ENCODE assay signal across 10 mouse cellular contexts in genomic region chr2:26153295-26153694, GRCm38 (mm10). TPM values are rescaled to one million over a fixed set of nuclear protein-coding genes. Genes with fewer than 3 reads are reported as not detected.
DNase-seq lines count a peak whose midpoint lies in the region; TF ChIP-seq lines count a peak whose summit lies in the region.
"Had no signal": no experiment of that assay in that cellular context is flagged by ENCODE, and none has a peak within 500 bp of the region (broad histone marks: within the 10 kb centered on the region; RNA-seq: fewer than 3 reads in every experiment).

No protein-coding gene starts in this region.

- TF ChIP-seq CTCF in left cerebral cortex, adult 2 months (IDR thresholded peaks at IDR 0.05), result peak; percentile 53

- H3K27ac ChIP-seq in left cerebral cortex, adult 2 months, result no peak overlapping the region
- H3K27ac ChIP-seq: midbrain, embryonic 12.5 days had no signal

- intact Hi-C loops in left cerebral cortex, adult 2 months (cut with DNase I), result loop anchor here (10.0 kb wide), 1 partner anchor 412 kb away; no protein-coding TSS in a partner anchor
- intact Hi-C loops in left cerebral cortex, postnatal 14 days (cut with DNase I), result loop anchor here (5.0 to 10.0 kb wide), 2 partner anchors 74 to 202 kb away; partner anchors contain the start of gene Dnlz

- DNase-seq in adrenal gland, adult 18-20 months (ENCODE audit: low spot score in 2 of 2), result peak; percentile 56 to 60
- no peak for DNase-seq in adrenal gland, adult 8-10 months
- DNase-seq in left cerebral cortex, adult 2 months (ENCODE audit: extremely low spot score in 1 of 2, low spot score in 2 of 2), result no peak
- DNase-seq in left cerebral cortex, postnatal 14 days (ENCODE audit: low spot score in 2 of 2), result no peak
- peak; percentile 64 for DNase-seq in adrenal gland, postnatal 25 days
- peak; percentile 73 for DNase-seq in kidney, postnatal 10 days
- DNase-seq in retina, postnatal 1 day, result peak; percentile 51
- DNase-seq in Muller cell, postnatal 12 days (ENCODE audit: inconsistent ontology term), result no peak

- no peak overlapping the region for H3K4me3 ChIP-seq in left cerebral cortex, adult 2 months
- H3K4me3 ChIP-seq: midbrain, embryonic 12.5 days had no signal

RNA-seq across cellular contexts. Expression of gene Nacc2, which starts 30.3 kb away (rescaled TPM):
- total RNA-seq in adrenal gland, adult 18-20 months (2021), result 10 to 100 TPM; 41.4 to 44.0 TPM
- total RNA-seq in adrenal gland, adult 8-10 months (2022), result 10 to 100 TPM; 42.6 to 58.0 (median 46.9) TPM
- total RNA-seq in left cerebral cortex, adult 2 months (2021), result 10 to 100 TPM; 64.5 to 75.9 TPM
- total RNA-seq in left cerebral cortex, postnatal 14 days (2021), result 10 to 100 TPM; 58.1 to 58.8 TPM
- 25.8 and 36.6 TPM in 2 replicates for total RNA-seq in adrenal gland, postnatal 25 days (2021)

RNA-seq across cellular contexts. Expression of gene Lhx3, which starts 54.8 kb away (rescaled TPM):
- total RNA-seq in adrenal gland, adult 18-20 months (2021), result 1 to 10 TPM in 1 of 2 experiments, not detected in 1; 3.2 TPM
- 1 to 10 TPM in 2 of 4 experiments, under 1 TPM in 1, not detected in 1; 0.48 to 6.4 (median 4.0) TPM for total RNA-seq in adrenal gland, adult 8-10 months (2022)
- total RNA-seq in left cerebral cortex, adult 2 months (2021), result under 1 TPM; 0.27 to 0.35 TPM
- total RNA-seq in left cerebral cortex, postnatal 14 days (2021), result not detected
- total RNA-seq in adrenal gland, postnatal 25 days (2021), result 0.48 and 0.76 TPM in 2 replicates
- total RNA-seq: heart, adult 18-20 months had no signal

Comparison
In these comparisons a context has a peak if more than half of its experiments do, and no peak if none do; other contexts are left out.
1. DNase-seq: peak in adrenal gland, adult 18-20 months (2 of 2), adrenal gland, postnatal 25 days (single experiment), kidney, postnatal 10 days (single experiment) and retina, postnatal 1 day (single experiment); none in adrenal gland, adult 8-10 months (single experiment), left cerebral cortex, adult 2 months (0 of 2), left cerebral cortex, postnatal 14 days (0 of 2) and Muller cell, postnatal 12 days (single experiment).